In genomic region chr7:117555735-117556134, GRCm38 (mm10) we compare ENCODE assay signal across 9 mouse cellular contexts.
DNase-seq lines count a peak whose midpoint lies in the region; ATAC-seq and TF ChIP-seq lines count a peak whose summit lies in the region.
"Had no signal": no experiment of that assay in that cellular context is flagged by ENCODE, and none has a peak within 500 bp of the region (broad histone marks: within the 10 kb centered on the region; RNA-seq: fewer than 3 reads in every experiment).

No protein-coding gene starts in this region.

- no peaks in the 10 kb centered on the region for H3K9me3 ChIP-seq in hindbrain, postnatal 0 days (ENCODE audit: low read length)
- H3K9me3 ChIP-seq in hindbrain, embryonic 10.5 days, result no peaks in the 10 kb centered on the region
- no peaks in the 10 kb centered on the region for H3K9me3 ChIP-seq in stomach, embryonic 14.5 days (ENCODE audit: control insufficient read depth, low read depth, low read length)
- no peaks in the 10 kb centered on the region for H3K9me3 ChIP-seq in stomach, postnatal 0 days (ENCODE audit: control insufficient read depth, low read length)
- H3K9me3 ChIP-seq: liver, embryonic 13.5 days had no signal

- no peak overlapping the region for H3K4me3 ChIP-seq in hindbrain, postnatal 0 days (ENCODE audit: low read length)
- no peak overlapping the region for H3K4me3 ChIP-seq in hindbrain, embryonic 10.5 days
- H3K4me3 ChIP-seq in stomach, embryonic 14.5 days (ENCODE audit: low read depth, low read length), result no peak overlapping the region
- no peak overlapping the region for H3K4me3 ChIP-seq in stomach, postnatal 0 days (ENCODE audit: low read depth, low read length)
- H3K4me3 ChIP-seq: liver, embryonic 13.5 days had no signal

- no peak for TF ChIP-seq CTCF in hindbrain, postnatal 0 days (IDR thresholded peaks at IDR 0.05; ENCODE audit: low read depth)
- TF ChIP-seq CTCF in stomach, postnatal 0 days (IDR thresholded peaks at IDR 0.05; ENCODE audit: low read depth), result no peak

- TF ChIP-seq EP300 in stomach, postnatal 0 days (optimal IDR thresholded peaks at IDR 0.05), result no peak

- H3K4me2 ChIP-seq in hindbrain, postnatal 0 days (ENCODE audit: low read depth, low read length), result no peak overlapping the region
- H3K4me2 ChIP-seq in stomach, embryonic 14.5 days (replicated peaks; ENCODE audit: low read depth, low read length), result no peak overlapping the region
- no peak overlapping the region for H3K4me2 ChIP-seq in stomach, postnatal 0 days (replicated peaks; ENCODE audit: low read depth)
- H3K4me2 ChIP-seq: liver, embryonic 13.5 days had no signal

- no peaks in the 10 kb centered on the region for H3K27me3 ChIP-seq in hindbrain, postnatal 0 days (ENCODE audit: insufficient read depth, low read length)
- H3K27me3 ChIP-seq in hindbrain, embryonic 10.5 days (ENCODE audit: insufficient read depth, poor library complexity, severe bottlenecking), result no peaks in the 10 kb centered on the region; the same call in 1 of the 2 replicates
- no peaks in the 10 kb centered on the region for H3K27me3 ChIP-seq in stomach, embryonic 14.5 days (ENCODE audit: control insufficient read depth, insufficient read depth, low read length)
- H3K27me3 ChIP-seq in stomach, postnatal 0 days (ENCODE audit: control insufficient read depth, insufficient read depth, low read length), result no peaks in the 10 kb centered on the region
- H3K27me3 ChIP-seq: liver, embryonic 13.5 days had no signal

- peak; percentile 24 for DNase-seq in adrenal gland, postnatal 14 days
- no peak for DNase-seq in adrenal gland, postnatal 25 days
- peak; percentile 77 for DNase-seq in hindbrain, postnatal 0 days (ENCODE audit: low spot score)
- DNase-seq in hindbrain, embryonic 10.5 days (ENCODE audit: low spot score), result no peak
- no peak for DNase-seq in stomach, postnatal 0 days (ENCODE audit: low spot score)
- DNase-seq in layer of hippocampus, adult 11-12 months (ENCODE audit: low spot score), result no peak
- DNase-seq in spleen, postnatal 36 days (ENCODE audit: low spot score in 2 of 2), result no peak
- DNase-seq: liver, embryonic 13.5 days had no signal

- no peak overlapping the region for H3K27ac ChIP-seq in hindbrain, postnatal 0 days
- H3K27ac ChIP-seq in hindbrain, embryonic 10.5 days, result no peak overlapping the region
- no peak overlapping the region for H3K27ac ChIP-seq in stomach, embryonic 14.5 days (ENCODE audit: low read length)
- no peak overlapping the region for H3K27ac ChIP-seq in stomach, postnatal 0 days (replicated peaks)
- H3K27ac ChIP-seq: liver, embryonic 13.5 days had no signal

- H3K4me1 ChIP-seq in hindbrain, postnatal 0 days (ENCODE audit: insufficient read depth, low read length), result peaks cover 30% of the 10 kb centered on the region
- H3K4me1 ChIP-seq in hindbrain, embryonic 10.5 days (replicated peaks), result peaks cover 28% of the 10 kb centered on the region
- H3K4me1 ChIP-seq in stomach, embryonic 14.5 days (ENCODE audit: control insufficient read depth, insufficient read depth, low read length), result peaks cover 5% of the 10 kb centered on the region; the same call in 1 of the 2 replicates
- H3K4me1 ChIP-seq in stomach, postnatal 0 days (replicated peaks; ENCODE audit: control insufficient read depth, insufficient read depth), result no peaks in the 10 kb centered on the region
- H3K4me1 ChIP-seq: liver, embryonic 13.5 days had no signal

- no peaks in the 10 kb centered on the region for H3K36me3 ChIP-seq in hindbrain, postnatal 0 days (ENCODE audit: insufficient read depth, low read length)
- no peaks in the 10 kb centered on the region for H3K36me3 ChIP-seq in hindbrain, embryonic 10.5 days
- no peaks in the 10 kb centered on the region for H3K36me3 ChIP-seq in stomach, embryonic 14.5 days (ENCODE audit: control insufficient read depth, insufficient read depth, low read length)
- no peaks in the 10 kb centered on the region for H3K36me3 ChIP-seq in stomach, postnatal 0 days (ENCODE audit: control insufficient read depth, insufficient read depth, low read length)
- H3K36me3 ChIP-seq: liver, embryonic 13.5 days had no signal

- WGBS in hindbrain, postnatal 0 days, result 32% methylated on average over 2 of the region's 2 CpGs
- 69% methylated on average over 2 of the region's 2 CpGs for WGBS in hindbrain, embryonic 10.5 days
- 55% methylated on average over 2 of the region's 2 CpGs for WGBS in stomach, embryonic 14.5 days
- 67% methylated on average over 2 of the region's 2 CpGs for WGBS in stomach, postnatal 0 days

- ATAC-seq in hindbrain, postnatal 0 days, result peak; percentile 31; the same call in 1 of the 2 replicates
- peak; percentile 64 for ATAC-seq in stomach, embryonic 14.5 days (ENCODE audit: insufficient number of reproducible peaks, insufficient read depth, low FRiP score, low read depth)
- ATAC-seq in stomach, postnatal 0 days (ENCODE audit: low FRiP score, low TSS enrichment), result no peak

- no peak overlapping the region for H3K9ac ChIP-seq in hindbrain, postnatal 0 days (replicated peaks; ENCODE audit: low read length)
- H3K9ac ChIP-seq in stomach, embryonic 14.5 days (replicated peaks; ENCODE audit: low read depth, low read length), result no peak overlapping the region
- no peak overlapping the region for H3K9ac ChIP-seq in stomach, postnatal 0 days (ENCODE audit: low read length)
- H3K9ac ChIP-seq: liver, embryonic 13.5 days had no signal

Comparison
In these comparisons a context has a peak if more than half of its experiments do, and no peak if none do; other contexts are left out.
1. DNase-seq: peak in adrenal gland, postnatal 14 days (single experiment) and hindbrain, postnatal 0 days (single experiment); none in adrenal gland, postnatal 25 days (single experiment), hindbrain, embryonic 10.5 days (single experiment), stomach, postnatal 0 days (single experiment), layer of hippocampus, adult 11-12 months (single experiment) and spleen, postnatal 36 days (0 of 2).